Mouse (Mus musculus) embryonic fibroblast, embryonic 13.5 days (primary cell): ENCODE results near the gene Tlx3.

ENCODE experiments used
- CTCF ChIP-seq: IDR thresholded peaks from 2 replicates; pipeline ENCODE4 v1.5.1; 2011; ENCODE audit warnings: mild to moderate bottlenecking, control low read depth, low read length, moderate library complexity, borderline replicate concordance; ENCODE audit not compliant: insufficient read depth
- POLR2A ChIP-seq: IDR thresholded peaks from 2 replicates; pipeline ENCODE4 v1.6.1; 2011; ENCODE audit warnings: low read depth, mild to moderate bottlenecking, control low read depth, low read length, moderate library complexity

DNA sequence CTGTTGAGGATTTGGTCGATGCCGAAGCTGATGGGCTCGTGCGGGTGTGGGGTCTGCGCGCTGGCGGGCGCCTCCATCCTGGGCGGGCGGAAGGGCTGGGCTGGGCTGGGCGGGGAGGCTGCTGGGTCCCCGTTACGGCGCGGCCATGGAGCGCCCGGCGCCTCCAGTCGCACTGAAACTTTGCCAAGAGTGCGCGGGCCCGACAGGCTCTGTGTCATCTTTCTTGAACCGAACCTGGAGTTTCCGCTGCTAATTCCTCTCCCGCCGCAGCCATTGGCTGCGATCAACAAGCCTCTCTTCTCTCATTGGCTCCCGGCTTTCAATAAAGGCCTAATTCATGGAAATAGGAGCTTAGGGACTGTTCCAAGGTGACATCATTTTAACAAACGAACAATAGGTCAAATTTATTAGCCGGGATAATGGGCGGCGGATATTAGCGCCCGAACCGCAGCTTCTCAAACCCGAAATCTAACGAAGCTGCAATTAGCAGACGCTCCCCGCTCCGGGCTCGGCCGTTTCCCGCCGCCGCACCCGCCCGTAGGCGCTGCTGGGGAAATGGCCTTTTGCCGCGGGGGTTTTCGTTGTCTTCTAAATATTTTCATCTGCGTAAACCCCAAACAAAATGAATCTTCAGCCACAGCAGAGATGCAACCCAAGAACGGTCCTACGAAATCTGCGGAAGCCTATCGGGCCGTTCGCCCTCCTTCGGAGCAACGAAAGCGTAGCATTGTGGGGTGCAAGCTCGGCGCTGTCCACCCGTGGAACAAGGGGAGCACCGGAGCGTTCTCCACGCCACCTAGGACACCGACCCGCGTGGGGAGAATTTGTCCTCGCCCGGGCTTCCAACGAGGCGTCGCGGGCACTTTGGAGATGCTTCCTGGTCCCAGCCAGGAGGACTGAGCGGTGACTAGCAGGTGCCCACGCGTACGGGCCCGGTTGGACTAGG lies at the start of gene Tlx3:
- no peak for TF ChIP-seq CTCF
- TF ChIP-seq POLR2A = no peak
